In the genomic region with DNA sequence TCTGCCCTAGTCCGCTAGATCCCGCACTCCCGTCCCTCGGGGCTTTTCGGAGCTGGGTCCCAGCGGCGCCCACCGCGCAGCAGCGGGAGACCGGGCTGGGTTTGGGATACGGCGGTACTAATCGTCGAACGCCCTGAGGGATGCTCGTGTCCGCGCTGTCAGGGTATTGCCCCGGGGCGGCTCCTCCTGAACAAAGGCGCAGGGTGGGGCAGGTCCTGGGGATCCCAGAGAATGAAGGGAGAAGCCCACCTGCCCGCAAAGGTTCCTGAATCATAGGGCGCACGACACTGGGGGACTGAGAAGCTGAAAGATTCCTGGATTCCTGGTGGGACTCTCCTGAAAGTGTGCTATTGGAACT, we compare ENCODE assay signal across 10 mouse cellular contexts. TPM values are rescaled to one million over a fixed set of nuclear protein-coding genes. Genes with fewer than 3 reads are reported as not detected.
DNase-seq lines count a peak whose midpoint lies in the region; ATAC-seq and TF ChIP-seq lines count a peak whose summit lies in the region.
"Had no signal": no experiment of that assay in that cellular context is flagged by ENCODE, and none has a peak within 500 bp of the region (broad histone marks: within the 10 kb centered on the region; RNA-seq: fewer than 3 reads in every experiment).

No protein-coding gene starts in this region.

- 0 out of 2 replicates have a peak, but pooled peaks have one; percentile 13 for ATAC-seq in intestine, postnatal 0 days
- ATAC-seq in neural tube, embryonic 15.5 days (ENCODE audit: low FRiP score) = no peak
- ATAC-seq in megakaryocyte-erythroid progenitor cell, adult 5-6 weeks (replicated peaks; ENCODE audit: low FRiP score, low TSS enrichment, poor library complexity, severe bottlenecking) = no peak

- peak overlapping the region; percentile 66 for H3K4me2 ChIP-seq in intestine, postnatal 0 days (replicated peaks; ENCODE audit: low read depth)
- H3K4me2 ChIP-seq in neural tube, embryonic 15.5 days = peak overlapping the region; percentile 68

- no peaks in the 10 kb centered on the region for H3K9me3 ChIP-seq in forebrain, embryonic 10.5 days
- no peaks in the 10 kb centered on the region for H3K9me3 ChIP-seq in intestine, postnatal 0 days (ENCODE audit: control insufficient read depth)
- no peaks in the 10 kb centered on the region for H3K9me3 ChIP-seq in neural tube, embryonic 15.5 days (replicated peaks)

- H3K4me1 ChIP-seq in forebrain, embryonic 10.5 days = peaks cover 13% of the 10 kb centered on the region
- H3K4me1 ChIP-seq in intestine, postnatal 0 days (replicated peaks; ENCODE audit: control insufficient read depth, insufficient read depth, low read length) = no peaks in the 10 kb centered on the region
- peaks cover 48% of the 10 kb centered on the region for H3K4me1 ChIP-seq in neural tube, embryonic 15.5 days

- no peak for TF ChIP-seq CTCF in layer of hippocampus, adult 2 months (conservative IDR thresholded peaks at IDR 0.05)
- no peak for TF ChIP-seq CTCF in intestine, postnatal 0 days (IDR thresholded peaks at IDR 0.05; ENCODE audit: low read depth)

- under 1% methylated on average over 25 of the region's 25 CpGs for WGBS in forebrain, embryonic 10.5 days
- under 1% methylated on average over 25 of the region's 25 CpGs for WGBS in intestine, postnatal 0 days
- 1% methylated on average over 25 of the region's 25 CpGs for WGBS in neural tube, embryonic 15.5 days

- H3K27ac ChIP-seq in layer of hippocampus, adult 2 months = peak overlapping the region; percentile 86
- H3K27ac ChIP-seq in forebrain, embryonic 10.5 days = no peak overlapping the region
- H3K27ac ChIP-seq in intestine, postnatal 0 days (ENCODE audit: low read depth, low read length) = no peak overlapping the region
- peak overlapping the region; percentile 91 for H3K27ac ChIP-seq in neural tube, embryonic 15.5 days (replicated peaks)

- H3K9ac ChIP-seq in intestine, postnatal 0 days (ENCODE audit: low read depth, low read length) = no peak overlapping the region
- peak overlapping the region; percentile 69 for H3K9ac ChIP-seq in neural tube, embryonic 15.5 days (replicated peaks)

- no peak for DNase-seq in layer of hippocampus, adult 2 months (ENCODE audit: low spot score in 2 of 2)
- no peak for DNase-seq in layer of hippocampus, postnatal 14 days (ENCODE audit: low spot score in 2 of 2)
- no peak for DNase-seq in forebrain, embryonic 10.5 days (ENCODE audit: extremely low spot score, low spot score)
- DNase-seq in left cerebral cortex, adult 11 months (ENCODE audit: low spot score) = no peak
- no peak for DNase-seq in spleen, postnatal 36 days (ENCODE audit: low spot score in 2 of 2)
- DNase-seq: thymus, postnatal 36 days had no signal

- peaks cover 69% of the 10 kb centered on the region for H3K27me3 ChIP-seq in forebrain, embryonic 10.5 days (ENCODE audit: poor library complexity, severe bottlenecking)
- H3K27me3 ChIP-seq in intestine, postnatal 0 days (replicated peaks; ENCODE audit: control insufficient read depth, insufficient read depth, low read length) = peaks cover 59% of the 10 kb centered on the region
- H3K27me3 ChIP-seq in neural tube, embryonic 15.5 days (replicated peaks) = peaks cover 25% of the 10 kb centered on the region; the same call in 1 of the 2 replicates

- H3K36me3 ChIP-seq in forebrain, embryonic 10.5 days (replicated peaks) = no peaks in the 10 kb centered on the region
- no peaks in the 10 kb centered on the region for H3K36me3 ChIP-seq in intestine, postnatal 0 days (ENCODE audit: control insufficient read depth, insufficient read depth)
- H3K36me3 ChIP-seq in neural tube, embryonic 15.5 days = no peaks in the 10 kb centered on the region

- peak overlapping the region; percentile 69 for H3K4me3 ChIP-seq in layer of hippocampus, adult 2 months
- H3K4me3 ChIP-seq in forebrain, embryonic 10.5 days = peak overlapping the region; percentile 58
- peak overlapping the region; percentile 35 for H3K4me3 ChIP-seq in intestine, postnatal 0 days (ENCODE audit: low read depth, low read length)
- peak overlapping the region; percentile 61 for H3K4me3 ChIP-seq in neural tube, embryonic 15.5 days (replicated peaks)

RNA-seq across cellular contexts. Expression of a gene that starts 20.5 kb away (rescaled TPM):
- 100 to 1,000 TPM; 129 to 135 TPM for total RNA-seq in layer of hippocampus, adult 2 months (2021)
- 100 to 1,000 TPM; 122 TPM for total RNA-seq in layer of hippocampus, postnatal 14 days (2021)
- polyA plus RNA-seq in forebrain, embryonic 10.5 days (2016; fragmentation: Nextera tagmentation; extraction: Ambion mirVana) = 0.66 and 0.75 TPM in 2 replicates
- 7.9 and 9.2 TPM in 2 replicates for polyA plus RNA-seq in intestine, postnatal 0 days (2015; fragmentation: Nextera tagmentation; extraction: Ambion mirVana)
- polyA plus RNA-seq in neural tube, embryonic 15.5 days (2015; fragmentation: Nextera tagmentation; extraction: Ambion mirVana) = 13.1 and 13.7 TPM in 2 replicates
- 1.5 and 2.3 TPM in 2 replicates for total RNA-seq in megakaryocyte-erythroid progenitor cell, adult 5-6 weeks (2014; fragmentation: Nextera tagmentation)
- 1.6 and 2.6 TPM in 2 replicates for total RNA-seq in megakaryocyte-erythroid progenitor cell, adult 5-6 weeks (2017)

RNA-seq across cellular contexts. Expression of a gene that starts 29.2 kb away (rescaled TPM):
- 10 to 100 TPM; 21.5 to 23.9 TPM for total RNA-seq in layer of hippocampus, adult 2 months (2021)
- total RNA-seq in layer of hippocampus, postnatal 14 days (2021) = 10 to 100 TPM; 19.1 to 20.2 TPM
- polyA plus RNA-seq in forebrain, embryonic 10.5 days (2016; fragmentation: Nextera tagmentation; extraction: Ambion mirVana) = 0.41 and 0.72 TPM in 2 replicates
- polyA plus RNA-seq in intestine, postnatal 0 days (2015; fragmentation: Nextera tagmentation; extraction: Ambion mirVana) = 0.25 and 0.35 TPM in 2 replicates
- 2.4 and 3.6 TPM in 2 replicates for polyA plus RNA-seq in neural tube, embryonic 15.5 days (2015; fragmentation: Nextera tagmentation; extraction: Ambion mirVana)
- total RNA-seq in megakaryocyte-erythroid progenitor cell, adult 5-6 weeks (2014; fragmentation: Nextera tagmentation) = 0.66 TPM in 1 of 2 replicates, not detected in the other
- 0.57 TPM in 1 of 2 replicates, not detected in the other for total RNA-seq in megakaryocyte-erythroid progenitor cell, adult 5-6 weeks (2017)
- total RNA-seq: neutrophil, adult 5-6 weeks had no signal

RNA-seq across cellular contexts. Expression of a gene that starts 59.1 kb away (rescaled TPM):
- total RNA-seq in layer of hippocampus, adult 2 months (2021) = 10 to 100 TPM; 71.2 to 74.0 TPM
- 10 to 100 TPM; 68.8 to 72.7 TPM for total RNA-seq in layer of hippocampus, postnatal 14 days (2021)
- 29.0 and 31.2 TPM in 2 replicates for polyA plus RNA-seq in forebrain, embryonic 10.5 days (2016; fragmentation: Nextera tagmentation; extraction: Ambion mirVana)
- polyA plus RNA-seq in intestine, postnatal 0 days (2015; fragmentation: Nextera tagmentation; extraction: Ambion mirVana) = 21.4 and 23.1 TPM in 2 replicates
- polyA plus RNA-seq in neural tube, embryonic 15.5 days (2015; fragmentation: Nextera tagmentation; extraction: Ambion mirVana) = 18.9 and 22.4 TPM in 2 replicates
- total RNA-seq in megakaryocyte-erythroid progenitor cell, adult 5-6 weeks (2014; fragmentation: Nextera tagmentation) = 90.8 and 92.3 TPM in 2 replicates
- 42.9 and 64.3 TPM in 2 replicates for total RNA-seq in megakaryocyte-erythroid progenitor cell, adult 5-6 weeks (2017)

Comparison
In these comparisons a context has a peak if more than half of its experiments do, and no peak if none do; other contexts are left out.
1. H3K27ac ChIP-seq: peak in layer of hippocampus, adult 2 months (single experiment) and neural tube, embryonic 15.5 days (single experiment); none in forebrain, embryonic 10.5 days (single experiment) and intestine, postnatal 0 days (single experiment).
2. RNA of a gene that starts 20.5 kb away (total RNA-seq): 129 to 135 TPM in layer of hippocampus, adult 2 months and 122 TPM in layer of hippocampus, postnatal 14 days; 1.5 to 2.6 TPM in megakaryocyte-erythroid progenitor cell, adult 5-6 weeks; every median in the first group is over 10 times any median in the second.
3. RNA of a gene that starts 29.2 kb away (total RNA-seq): 21.5 to 23.9 TPM in layer of hippocampus, adult 2 months and 19.1 to 20.2 TPM in layer of hippocampus, postnatal 14 days; 0.57 to 0.66 TPM in megakaryocyte-erythroid progenitor cell, adult 5-6 weeks; every median in the first group is over 10 times any median in the second.
4. Peak in every context shown above with its lines, with median percentiles within 50 percentile points of each other: H3K4me3 ChIP-seq.